Mouse (Mus musculus): Measurements from ENCODE around the gene Rhov. TPM values are rescaled to one million over a fixed set of nuclear protein-coding genes. Genes with fewer than 3 reads are reported as not detected.

Gene Rhov
- polyA plus RNA-seq, 1 experiment from 2014 or later: 5.2 TPM

GRCm38 (mm10) chr2:119229775-119230704 is 41.0 kb downstream of the Rhov start, which contains the start of gene Ppp1r14d:
Ppp1r14d (minus strand) TSS chr2:119229906.
- Histone ChIP-seq H3K9ac (no peak within 1 kb of the TSS), H3K4me2 (replicated peaks) (peak within 1 kb of the TSS; percentile 31), H3K27ac (peak within 1 kb of the TSS; percentile 80), H3K4me1 (replicated peaks) (no peaks in the 10 kb centered on the region), H3K36me3 (no peaks in the 10 kb centered on the region), H3K27me3 (replicated peaks) (no peaks in the 10 kb centered on the region), H3K4me3 (replicated peaks) (no peak within 1 kb of the TSS; the same call in 1 of the 2 replicates), H3K9me3 (no peaks in the 10 kb centered on the region)
- peak; percentile 81 for ATAC-seq
- 51% methylated on average over 6 of the region's 6 CpGs for WGBS

Other genes starting within 250 kb of the Rhov start
- 30.4 and 30.6 TPM in 2 replicates for gene Ccdc32, start 241.9 kb downstream of the Rhov start, polyA plus RNA-seq (2015; fragmentation: Nextera tagmentation; extraction: Ambion mirVana)
- 4.8 and 4.9 TPM in 2 replicates for gene Rpusd2, start 236.5 kb downstream of the Rhov start, polyA plus RNA-seq (2015; fragmentation: Nextera tagmentation; extraction: Ambion mirVana)
- gene Knl1, start 224.2 kb downstream of the Rhov start, polyA plus RNA-seq (2015; fragmentation: Nextera tagmentation; extraction: Ambion mirVana): 41.9 and 53.7 TPM in 2 replicates
- 41.1 and 43.2 TPM in 2 replicates for gene Rad51, start 158.5 kb downstream of the Rhov start, polyA plus RNA-seq (2015; fragmentation: Nextera tagmentation; extraction: Ambion mirVana)
- gene Rmdn3, start 114.2 kb downstream of the Rhov start, polyA plus RNA-seq (2015; fragmentation: Nextera tagmentation; extraction: Ambion mirVana): 48.5 and 49.5 TPM in 2 replicates
- gene Gchfr, start 103.5 kb downstream of the Rhov start, polyA plus RNA-seq (2015; fragmentation: Nextera tagmentation; extraction: Ambion mirVana): 21.1 and 27.3 TPM in 2 replicates
- gene Gm14137, start 96.8 kb downstream of the Rhov start, polyA plus RNA-seq (2015; fragmentation: Nextera tagmentation; extraction: Ambion mirVana): 0.30 and 0.38 TPM in 2 replicates
- 59.3 and 64.9 TPM in 2 replicates for gene Zfyve19, start 62.7 kb downstream of the Rhov start, polyA plus RNA-seq (2015; fragmentation: Nextera tagmentation; extraction: Ambion mirVana)
- gene Dnajc17, start 62.5 kb downstream of the Rhov start, polyA plus RNA-seq (2015; fragmentation: Nextera tagmentation; extraction: Ambion mirVana): 15.9 and 18.5 TPM in 2 replicates
- gene Ppp1r14d, start 41.4 kb downstream of the Rhov start, polyA plus RNA-seq (2015; fragmentation: Nextera tagmentation; extraction: Ambion mirVana): 15.2 and 18.1 TPM in 2 replicates
- gene Spint1, start 33.9 kb downstream of the Rhov start, polyA plus RNA-seq (2015; fragmentation: Nextera tagmentation; extraction: Ambion mirVana): 96.1 and 108 TPM in 2 replicates
- gene Vps18, start 17.5 kb upstream of the Rhov start, polyA plus RNA-seq (2015; fragmentation: Nextera tagmentation; extraction: Ambion mirVana): 20.9 and 22.5 TPM in 2 replicates
- 8.3 and 8.4 TPM in 2 replicates for gene Dll4, start 54.5 kb upstream of the Rhov start, polyA plus RNA-seq (2015; fragmentation: Nextera tagmentation; extraction: Ambion mirVana)
- gene Chac1, start 80.0 kb upstream of the Rhov start, polyA plus RNA-seq (2015; fragmentation: Nextera tagmentation; extraction: Ambion mirVana): 2.3 and 2.7 TPM in 2 replicates
- gene Ino80, start 206.4 kb upstream of the Rhov start, polyA plus RNA-seq (2015; fragmentation: Nextera tagmentation; extraction: Ambion mirVana): 4.0 and 4.4 TPM in 2 replicates

All from intestine, embryonic 15.5 days (tissue).